Mouse (Mus musculus) brown adipose tissue, adult 24 weeks (tissue): ENCODE data around the gene Tbpl1. TPM values are rescaled to one million over a fixed set of nuclear protein-coding genes. Genes with fewer than 3 reads are reported as not detected.
A peak's percentile ranks its signal among the peaks of the same experiment; 100 is the strongest.

Experiments used
- H3K27ac ChIP-seq: fragments of 200-500 bp; replicated peaks from 2 replicates; pipeline ENCODE4 v1.5.1; 2012; ENCODE audit warnings: low read depth, mild to moderate bottlenecking, low read length
- H3K4me1 ChIP-seq: fragments of 200-500 bp; 2 replicates; pipeline ENCODE4 v1.6.1; 2012; ENCODE audit warnings: low read length, mixed read lengths; ENCODE audit not compliant: control insufficient read depth, insufficient read depth, insufficient read length
- H3K4me3 ChIP-seq: fragments of 200-500 bp; 2 replicates; pipeline ENCODE4 v1.5.1; 2012; ENCODE audit warnings: low read depth, mild to moderate bottlenecking, low read length, moderate library complexity; ENCODE audit not compliant: insufficient read depth
- polyA plus RNA-seq: library from polyadenylated mRNA; stranded (reverse); fragments of >200 nt; gene quantifications from 2 replicates; pipeline ENCODE4 v1.2.4, GENCODE M21; 2012; ENCODE audit not compliant: missing spikeins, insufficient read depth, insufficient read length

Gene Tbpl1
- 17.6 and 17.8 TPM in 2 replicates for polyA plus RNA-seq

DNA sequence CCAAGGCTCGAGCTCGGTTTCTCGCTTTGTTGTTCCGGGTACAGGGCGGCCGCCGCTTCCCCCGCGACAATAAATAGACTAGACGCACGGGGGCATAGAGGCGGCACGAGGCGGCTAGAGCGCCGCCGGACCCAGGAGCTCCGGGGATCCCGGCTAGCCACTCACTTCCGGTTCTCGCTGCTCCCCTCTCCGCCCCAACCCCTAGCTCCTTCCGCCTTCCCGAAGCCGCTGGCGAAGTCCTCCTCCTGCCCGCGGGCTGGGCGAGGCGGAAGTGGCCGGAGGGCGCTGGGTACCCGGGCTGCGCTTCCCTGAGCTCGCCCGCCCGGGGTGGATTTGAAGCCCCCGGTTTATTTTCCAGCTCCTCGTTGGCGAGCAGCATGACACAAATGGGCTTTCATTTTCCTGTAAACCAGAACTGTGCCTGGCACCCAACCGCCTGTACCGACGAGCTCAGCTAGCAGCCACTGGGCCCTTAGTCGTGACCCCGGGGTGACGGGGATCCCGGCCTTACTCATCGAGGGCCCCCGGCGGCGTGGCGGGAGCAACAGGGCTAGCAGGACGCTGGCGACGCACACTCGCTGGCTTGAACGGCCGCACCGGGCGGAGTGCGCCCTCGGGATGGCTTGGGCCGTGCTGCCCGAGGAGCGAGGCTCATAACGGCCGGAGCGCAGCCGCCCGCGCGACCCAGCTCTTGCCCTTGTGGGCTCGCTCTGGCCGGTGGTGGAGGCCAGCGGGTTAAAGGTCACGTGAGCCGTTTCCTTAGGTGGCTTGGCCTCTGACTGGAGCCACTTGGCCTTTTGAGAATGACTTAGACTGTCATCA, at the start of gene Tbpl1:
Tbpl1 (minus strand) TSS at position 667 of the 822 bp plus-strand sequence.
- Histone ChIP-seq H3K4me1 (peaks cover 3% of the 10 kb centered on the region), H3K4me3 (peak within 1 kb of the TSS; percentile 96), H3K27ac (peak within 1 kb of the TSS; percentile 93)

- H3K27ac ChIP-seq, result no peak overlapping the region
- H3K4me3 ChIP-seq, result no peak overlapping the region
- no peaks in the 10 kb centered on the region for H3K4me1 ChIP-seq
Observed at GRCm38 (mm10) chr10:22781466-22781865, 49.7 kb upstream of the Tbpl1 start.

DNA sequence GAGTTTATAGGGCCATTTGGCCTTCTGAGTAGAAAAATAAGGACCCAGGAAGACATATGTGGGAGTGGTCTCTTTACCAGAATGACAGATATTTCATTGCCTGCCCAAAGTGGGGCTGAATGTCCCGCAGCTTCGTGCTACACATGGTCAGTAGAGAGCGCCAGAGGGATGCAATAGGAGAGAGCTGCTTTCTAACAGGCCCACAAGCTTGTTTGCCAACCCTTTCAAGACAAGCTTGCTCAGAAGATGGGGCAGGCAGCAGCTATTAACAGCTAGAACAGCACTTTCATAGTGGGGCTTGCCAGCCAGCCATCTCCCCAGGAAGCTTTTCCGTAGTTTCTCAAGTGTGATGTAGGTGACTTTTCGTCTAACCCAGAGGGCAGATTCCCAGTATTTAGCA, 46.2 kb upstream of the Tbpl1 start:
- H3K27ac ChIP-seq, result no peak overlapping the region
- no peak overlapping the region for H3K4me3 ChIP-seq

GRCm38 (mm10) chr10:22776007-22776698, 44.4 kb upstream of the Tbpl1 start:
- H3K27ac ChIP-seq, result no peak overlapping the region
- H3K4me1 ChIP-seq, result no peaks in the 10 kb centered on the region
- no peak overlapping the region for H3K4me3 ChIP-seq

More for the DNA sequence above, 46.2 kb upstream of the Tbpl1 start:
- H3K4me1 ChIP-seq, result no peaks in the 10 kb centered on the region

DNA sequence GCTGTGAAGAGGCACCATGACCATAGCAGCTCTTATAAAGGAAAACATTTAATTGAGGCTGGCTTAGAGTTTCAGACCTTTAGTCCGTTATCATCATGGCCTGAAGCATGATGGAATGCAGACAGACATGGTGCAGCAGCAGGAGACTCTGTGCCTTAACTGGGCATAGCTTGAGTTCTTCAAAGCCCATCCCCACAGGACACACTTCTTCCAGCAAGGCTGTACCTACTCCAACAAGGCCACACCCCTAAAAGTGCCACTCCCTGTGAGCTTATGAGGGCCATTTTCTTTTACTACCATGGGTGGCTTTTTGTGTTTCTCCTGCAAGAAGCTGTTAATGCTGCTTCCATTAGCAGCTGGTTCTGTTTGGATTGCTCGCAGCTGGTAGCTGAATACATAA, 43.7 kb upstream of the Tbpl1 start:
- Histone ChIP-seq H3K4me1 (no peaks in the 10 kb centered on the region), H3K27ac (no peak overlapping the region)

DNA sequence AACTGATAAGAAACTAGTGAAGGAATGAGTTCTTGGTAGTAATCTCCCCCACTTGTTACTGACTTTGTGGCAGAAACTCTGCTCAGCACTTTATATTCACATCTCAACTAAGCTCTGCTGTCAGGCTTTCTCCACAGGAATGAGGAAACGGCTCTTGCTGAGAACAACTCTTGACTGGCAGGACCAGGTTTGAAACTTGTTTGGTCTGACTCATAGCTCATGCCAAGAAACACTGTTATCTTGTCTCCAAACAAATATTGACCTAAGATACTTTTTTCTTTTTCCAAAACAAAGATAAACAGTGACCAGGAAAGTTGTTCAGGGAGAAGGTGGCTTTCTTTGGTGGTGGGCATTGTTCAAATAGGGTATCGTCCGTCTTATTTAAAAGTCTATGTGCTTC, 42.9 kb upstream of the Tbpl1 start:
- no peak overlapping the region for H3K4me3 ChIP-seq
- H3K4me1 ChIP-seq, result no peaks in the 10 kb centered on the region
- no peak overlapping the region for H3K27ac ChIP-seq

More for the DNA sequence above, 43.7 kb upstream of the Tbpl1 start:
- H3K4me3 ChIP-seq, result no peak overlapping the region

DNA sequence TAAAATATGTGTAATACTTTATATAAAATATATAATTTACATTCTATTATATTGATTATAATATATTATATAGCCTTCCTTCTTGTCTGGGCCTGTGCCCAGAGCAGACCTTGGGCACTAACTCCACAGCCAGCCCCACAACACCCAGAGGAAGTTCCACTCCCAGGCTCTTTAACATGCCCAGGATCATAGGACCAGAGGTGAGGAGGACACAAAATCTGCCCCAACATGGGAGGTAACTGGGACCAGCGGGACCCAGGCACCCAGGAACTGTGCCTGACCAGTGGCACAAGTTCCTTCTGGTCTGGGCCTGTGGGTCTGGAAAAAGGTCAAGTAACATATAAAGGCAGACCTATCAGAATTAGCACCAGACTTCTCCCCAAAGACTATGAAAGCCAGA, 22.5 kb upstream of the Tbpl1 start:
- Histone ChIP-seq H3K27ac (no peak overlapping the region), H3K4me1 (no peaks in the 10 kb centered on the region), H3K4me3 (no peak overlapping the region)

DNA sequence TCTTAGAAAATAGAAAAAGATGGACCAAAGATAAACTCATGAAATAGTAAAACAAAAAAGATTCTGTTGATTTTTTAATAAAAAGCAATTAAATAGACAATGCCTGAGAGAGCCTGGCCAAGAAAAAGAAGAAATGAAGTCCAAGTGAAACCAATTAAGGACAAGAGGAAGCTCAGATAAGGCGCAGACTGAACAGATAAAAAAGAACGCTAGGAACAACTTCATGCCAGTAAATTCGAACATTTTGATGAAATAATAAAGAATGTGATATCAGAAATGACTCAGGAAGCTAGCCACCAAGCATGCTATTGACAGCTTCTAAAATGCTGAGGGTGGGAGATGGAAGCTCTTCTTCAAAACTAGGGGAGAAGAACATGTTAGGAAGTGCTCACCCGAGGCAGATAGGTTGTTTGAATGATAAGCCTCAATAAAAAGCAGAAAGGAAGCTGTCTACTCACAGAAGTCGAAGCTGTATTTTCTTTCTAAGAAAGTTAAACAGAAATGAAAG, 19.5 kb upstream of the Tbpl1 start:
- no peak overlapping the region for H3K27ac ChIP-seq
- H3K4me3 ChIP-seq, result no peak overlapping the region
- H3K4me1 ChIP-seq, result no peaks in the 10 kb centered on the region

GRCm38 (mm10) chr10:22746334-22747322, 14.9 kb upstream of the Tbpl1 start:
- H3K4me3 ChIP-seq, result no peak overlapping the region
- H3K4me1 ChIP-seq, result no peaks in the 10 kb centered on the region
- H3K27ac ChIP-seq, result no peak overlapping the region

DNA sequence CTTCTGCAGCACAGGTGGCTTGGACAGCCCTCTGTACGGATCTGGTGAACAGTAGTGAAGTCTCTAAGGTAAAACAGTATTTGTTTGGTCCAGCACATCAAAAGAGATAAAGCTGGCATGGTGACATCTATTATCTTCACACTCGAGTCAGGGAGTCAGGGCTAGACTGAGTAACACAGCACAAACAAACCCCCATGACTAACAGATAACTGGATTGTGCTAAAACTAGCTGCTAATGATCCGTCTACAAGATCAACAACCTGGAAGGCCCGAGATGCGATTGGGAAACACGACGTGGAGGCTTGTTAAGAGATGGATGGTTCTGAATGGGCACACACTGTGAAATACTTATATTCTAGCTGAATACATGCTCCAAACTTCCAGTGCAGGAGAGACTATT, 14.2 kb upstream of the Tbpl1 start:
- no peak overlapping the region for H3K27ac ChIP-seq
- H3K4me1 ChIP-seq, result no peaks in the 10 kb centered on the region
- no peak overlapping the region for H3K4me3 ChIP-seq

- H3K27ac ChIP-seq, result peak overlapping the region; percentile 93
- peaks cover 3% of the 10 kb centered on the region for H3K4me1 ChIP-seq
- H3K4me3 ChIP-seq, result peak overlapping the region; percentile 96
Observed at GRCm38 (mm10) chr10:22732181-22732580, 443 bp upstream of the Tbpl1 start.

DNA sequence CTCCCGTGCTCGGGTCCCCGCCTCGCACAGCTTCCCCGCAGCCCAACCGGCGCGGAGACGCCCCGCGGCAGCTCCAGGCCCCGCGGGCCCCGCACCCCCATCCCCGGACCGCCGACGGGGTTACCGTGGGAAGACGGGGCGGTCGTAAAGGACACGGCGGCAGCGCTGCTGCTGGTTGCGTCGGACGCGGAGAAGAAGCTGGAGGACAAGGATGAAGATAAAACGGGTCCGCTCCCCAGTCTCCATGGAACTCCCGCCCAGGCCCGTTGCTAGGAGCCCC, 806 bp downstream of the Tbpl1 start:
- Histone ChIP-seq H3K4me1 (peaks cover 3% of the 10 kb centered on the region), H3K4me3 (peak overlapping the region; percentile 96), H3K27ac (peak overlapping the region; percentile 82)

- peak overlapping the region; percentile 82; the same call in 1 of the 2 replicates for H3K27ac ChIP-seq
- peaks cover 3% of the 10 kb centered on the region for H3K4me1 ChIP-seq
- H3K4me3 ChIP-seq, result peak overlapping the region; percentile 96
Observed at GRCm38 (mm10) chr10:22730266-22730991, 1.3 kb downstream of the Tbpl1 start.

DNA sequence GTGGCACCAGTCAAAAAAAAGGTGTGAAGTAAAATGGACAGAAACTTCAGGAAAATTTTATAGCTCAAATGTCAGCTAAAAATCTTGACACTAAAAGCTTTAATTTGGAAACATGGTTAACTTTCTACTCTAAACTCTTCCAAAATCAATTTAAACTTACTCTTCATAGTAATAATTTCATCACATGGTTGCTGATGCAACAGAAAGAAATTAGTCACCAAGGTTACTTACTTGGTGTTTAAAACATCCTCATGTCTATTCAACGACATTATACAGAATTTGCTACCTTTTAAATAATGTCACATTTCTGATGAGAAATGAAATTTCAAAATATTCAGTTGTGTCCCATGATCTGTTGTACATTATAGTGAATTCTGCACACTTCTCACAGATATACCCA, 3.5 kb downstream of the Tbpl1 start:
- peaks cover 3% of the 10 kb centered on the region for H3K4me1 ChIP-seq
- no peak overlapping the region for H3K4me3 ChIP-seq
- H3K27ac ChIP-seq, result no peak overlapping the region
